Mouse (Mus musculus) ES-E14 (cell line): Measurements from ENCODE around the gene Cdk5r2.

Source experiments
- CHD2 ChIP-seq: IDR thresholded peaks from 2 replicates; pipeline ENCODE4 v1.6.1; 2014; ENCODE audit warnings: mild to moderate bottlenecking, low read depth, low read length, inconsistent platforms
- HCFC1 ChIP-seq: IDR thresholded peaks from 2 replicates; pipeline ENCODE4 v1.6.1; 2012; ENCODE audit warnings: low read length, inconsistent platforms, borderline replicate concordance; ENCODE audit not compliant: insufficient read depth
- MAFK ChIP-seq: IDR thresholded peaks from 2 replicates; pipeline ENCODE4 v1.6.1; 2014; ENCODE audit warnings: mild to moderate bottlenecking, low read depth, low read length, inconsistent platforms; ENCODE audit not compliant: insufficient read depth
- ZNF384 ChIP-seq: IDR thresholded peaks from 2 replicates; pipeline ENCODE4 v1.6.1; 2012; ENCODE audit warnings: low read depth, low read length, inconsistent platforms

- no peak for TF ChIP-seq MAFK
- TF ChIP-seq CHD2, result no peak
- TF ChIP-seq HCFC1, result no peak
- no peak for TF ChIP-seq ZNF384
Measured at GRCm38 (mm10) chr1:74897976-74898375, 43.2 kb downstream of the Cdk5r2 start.
